Mouse (Mus musculus): ENCODE measurements around the gene Nup107.
A peak's percentile ranks its signal among the peaks of the same experiment; 100 is the strongest.

DNA sequence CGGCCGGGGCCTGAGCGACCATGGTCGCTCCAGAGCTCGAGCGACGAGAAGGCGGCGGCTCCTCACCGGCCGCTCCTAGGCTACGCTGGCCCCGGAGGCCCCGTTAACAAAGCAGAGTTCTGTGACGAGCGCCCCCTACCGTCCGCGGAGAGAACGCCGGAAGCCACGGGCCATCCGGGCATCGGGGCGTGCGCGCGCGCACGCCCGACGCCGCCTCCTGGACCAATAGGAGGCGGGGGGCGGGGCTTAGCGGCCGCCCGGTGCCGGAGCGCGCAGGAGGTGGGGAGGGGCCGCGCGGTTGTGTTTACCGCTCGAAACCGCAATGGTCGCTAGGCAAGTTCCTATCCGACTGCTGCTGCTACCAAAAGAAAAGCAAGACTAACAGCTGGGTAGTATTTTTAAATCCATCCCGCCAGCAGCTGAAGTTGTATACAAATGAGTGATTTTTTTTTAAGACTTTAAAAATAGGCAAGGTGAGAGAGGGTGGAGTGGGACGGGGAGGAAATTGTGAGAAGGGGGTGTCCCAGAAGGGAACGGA lies 81.8 kb downstream of the Nup107 start, which contains the start of gene Mdm2:
- TF ChIP-seq POLR2A (IDR thresholded peaks at IDR 0.05; ENCODE audit: borderline replicate concordance, extremely low read depth, low read depth, low read length), result peak; percentile 72
- TF ChIP-seq CTCF (IDR thresholded peaks at IDR 0.05; ENCODE audit: insufficient read depth, low read length), result peak; percentile 37; the same call in 1 of the 2 replicates

Measured in lung, adult 2 months (tissue).